Mouse (Mus musculus): ENCODE measurements around the gene Cbl.

- no peak for TF ChIP-seq GATA1 (IDR thresholded peaks at IDR 0.05; ENCODE audit: borderline replicate concordance, low read length)
- TF ChIP-seq FLI1 (IDR thresholded peaks at IDR 0.05; ENCODE audit: low read length): no peak
These were observed 7.9 kb downstream of the Cbl start for GRCm38 (mm10) chr9:44225993-44226392.

All from megakaryocyte, embryonic 14.5 days (primary cell).